Mouse (Mus musculus): Measurements from ENCODE around the gene Kif5c. TPM values are rescaled to one million over a fixed set of nuclear protein-coding genes. Genes with fewer than 3 reads are reported as not detected.

Kif5c gene
- polyA plus RNA-seq, 1 experiment from 2014 or later = 183 TPM

GRCm38 (mm10) chr2:49655195-49655873 is 36.2 kb downstream of the Kif5c start:
- no peaks in the 10 kb centered on the region for H3K27me3 ChIP-seq
- peak overlapping the region; percentile 78 for H3K27ac ChIP-seq
- ATAC-seq = peak; percentile 68
- no peaks in the 10 kb centered on the region for H3K9me3 ChIP-seq
- no peak overlapping the region for H3K4me3 ChIP-seq (replicated peaks)
- peaks cover 7% of the 10 kb centered on the region; the same call in 1 of the 2 replicates for H3K36me3 ChIP-seq
- H3K4me1 ChIP-seq (replicated peaks) = peaks cover 70% of the 10 kb centered on the region
- no peak overlapping the region; the same call in 1 of the 2 replicates for H3K9ac ChIP-seq (replicated peaks)
- peak overlapping the region; percentile 15; the same call in 1 of the 2 replicates for H3K4me2 ChIP-seq (replicated peaks)
- WGBS = 37% methylated on average over 11 of the region's 11 CpGs

DNA sequence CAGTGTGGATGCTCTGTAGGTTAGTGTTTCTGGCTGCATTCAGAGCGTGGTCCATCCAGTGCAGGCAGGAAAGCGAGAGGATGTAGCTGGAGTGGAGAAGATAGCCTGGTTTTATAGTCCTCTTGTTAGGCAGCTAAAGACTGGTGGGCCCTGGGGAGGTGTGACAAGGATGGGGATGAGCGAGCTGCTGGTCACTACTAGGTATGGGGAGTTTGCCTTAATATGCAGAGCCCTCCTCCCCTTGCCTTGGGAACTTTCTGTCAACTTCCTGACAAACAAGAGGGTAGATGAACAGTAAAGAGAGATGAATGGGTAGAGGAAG is 36.7 kb downstream of the Kif5c start:
- Histone ChIP-seq H3K4me3 (replicated peaks) (no peak overlapping the region), H3K36me3 (peaks cover 7% of the 10 kb centered on the region; the same call in 1 of the 2 replicates), H3K27me3 (no peaks in the 10 kb centered on the region), H3K27ac (peak overlapping the region; percentile 78), H3K4me1 (replicated peaks) (peaks cover 75% of the 10 kb centered on the region), H3K9me3 (no peaks in the 10 kb centered on the region), H3K4me2 (replicated peaks) (peak overlapping the region; percentile 15; the same call in 1 of the 2 replicates), H3K9ac (replicated peaks) (no peak overlapping the region; the same call in 1 of the 2 replicates)
- no peak for ATAC-seq
- WGBS = 76% methylated on average over 3 of the region's 3 CpGs

DNA sequence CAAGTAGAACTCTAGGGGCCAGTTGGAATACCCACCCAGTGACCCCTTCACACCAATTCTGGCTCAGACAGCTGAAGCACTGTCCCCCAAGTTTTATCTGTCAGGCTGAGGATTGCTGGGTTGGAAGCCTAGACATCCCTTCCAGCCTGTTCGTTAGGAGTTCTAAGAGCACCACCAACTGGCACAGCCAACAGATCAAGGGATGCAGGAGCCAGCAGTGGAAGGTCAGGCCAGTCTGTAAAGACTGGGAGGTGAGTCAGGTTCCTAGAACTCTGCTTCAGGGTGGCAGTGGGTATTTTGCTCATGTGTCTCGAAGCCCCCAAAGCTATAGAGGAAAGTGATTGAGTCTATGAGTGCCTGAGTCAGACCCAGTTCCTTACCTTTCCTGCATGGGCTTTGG is 37.9 kb downstream of the Kif5c start:
- Histone ChIP-seq H3K4me3 (replicated peaks) (no peak overlapping the region), H3K4me2 (replicated peaks) (no peak overlapping the region), H3K27ac (no peak overlapping the region), H3K4me1 (replicated peaks) (peaks cover 78% of the 10 kb centered on the region), H3K9ac (replicated peaks) (no peak overlapping the region), H3K9me3 (no peaks in the 10 kb centered on the region), H3K27me3 (no peaks in the 10 kb centered on the region), H3K36me3 (peaks cover 7% of the 10 kb centered on the region; the same call in 1 of the 2 replicates)
- WGBS = 98% methylated on average over 2 of the region's 2 CpGs
- no peak for ATAC-seq

DNA sequence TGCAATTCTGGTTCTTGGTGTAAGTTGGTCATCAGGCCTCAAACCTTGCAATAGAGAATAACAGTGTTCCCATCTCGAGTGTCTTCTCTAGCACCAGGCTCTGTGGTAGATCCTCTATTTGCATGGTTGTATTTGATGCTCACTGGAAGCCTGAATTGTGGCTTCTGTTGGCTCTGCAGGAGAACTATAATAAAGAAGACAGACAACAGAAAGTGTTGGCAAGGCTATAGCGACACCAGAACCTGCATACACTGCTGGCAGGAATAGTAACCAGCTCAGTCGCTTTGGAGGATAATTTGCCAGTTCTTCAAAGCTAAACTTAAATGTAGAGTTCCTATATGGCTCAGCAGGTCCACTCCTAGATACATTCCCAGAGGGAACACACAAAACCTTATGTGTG is 38.6 kb downstream of the Kif5c start:
- Histone ChIP-seq H3K36me3 (no peaks in the 10 kb centered on the region), H3K27me3 (no peaks in the 10 kb centered on the region), H3K4me3 (replicated peaks) (no peak overlapping the region), H3K4me1 (replicated peaks) (peaks cover 76% of the 10 kb centered on the region), H3K9me3 (no peaks in the 10 kb centered on the region), H3K4me2 (replicated peaks) (no peak overlapping the region), H3K9ac (replicated peaks) (no peak overlapping the region), H3K27ac (no peak overlapping the region)
- WGBS = 84% methylated on average over 3 of the region's 3 CpGs
- no peak for ATAC-seq

GRCm38 (mm10) chr2:49658988-49659387 is 39.9 kb downstream of the Kif5c start:
- H3K9ac ChIP-seq (replicated peaks) = no peak overlapping the region
- no peaks in the 10 kb centered on the region for H3K36me3 ChIP-seq
- no peaks in the 10 kb centered on the region for H3K9me3 ChIP-seq
- H3K4me1 ChIP-seq (replicated peaks) = peaks cover 73% of the 10 kb centered on the region
- H3K27ac ChIP-seq = no peak overlapping the region
- WGBS = 78% methylated on average over 4 of the region's 4 CpGs
- H3K4me3 ChIP-seq (replicated peaks) = no peak overlapping the region
- no peaks in the 10 kb centered on the region for H3K27me3 ChIP-seq
- ATAC-seq = no peak
- H3K4me2 ChIP-seq (replicated peaks) = no peak overlapping the region

GRCm38 (mm10) chr2:49659964-49660363 is 40.9 kb downstream of the Kif5c start:
- WGBS = 42% methylated on average over 8 of the region's 8 CpGs
- Histone ChIP-seq H3K27ac (peak overlapping the region; percentile 32; the same call in 1 of the 2 replicates), H3K4me1 (replicated peaks) (peaks cover 63% of the 10 kb centered on the region), H3K27me3 (no peaks in the 10 kb centered on the region), H3K36me3 (no peaks in the 10 kb centered on the region), H3K9me3 (no peaks in the 10 kb centered on the region), H3K4me3 (replicated peaks) (no peak overlapping the region), H3K4me2 (replicated peaks) (no peak overlapping the region), H3K9ac (replicated peaks) (no peak overlapping the region)
- ATAC-seq = no peak

DNA sequence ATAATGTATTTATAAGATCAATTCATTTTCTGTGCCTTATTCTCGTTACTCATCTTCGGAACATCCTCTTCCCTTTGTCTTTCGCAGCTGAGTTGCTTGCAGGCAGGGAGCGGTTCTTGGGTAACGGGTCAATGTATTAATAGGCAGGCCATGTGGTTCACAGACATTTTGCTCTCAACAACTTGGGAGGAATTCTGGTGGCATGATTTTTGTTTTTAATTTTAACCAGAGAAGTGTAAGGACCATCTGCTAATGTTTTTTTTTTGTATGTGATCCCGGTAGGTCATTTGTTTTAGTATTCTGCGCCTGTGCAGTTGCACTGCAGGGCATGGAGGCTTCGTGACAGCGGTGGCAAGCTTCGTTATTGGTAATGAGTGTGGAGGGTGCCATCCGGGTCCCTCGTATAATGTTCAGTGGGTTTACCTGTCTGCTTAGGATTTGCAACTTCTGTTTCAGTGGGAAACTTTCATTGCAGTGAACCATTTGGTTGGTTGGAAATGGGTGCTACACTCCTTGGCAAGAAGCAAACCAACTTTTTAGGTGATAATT is 41.4 kb downstream of the Kif5c start:
- 75% methylated on average over 12 of the region's 12 CpGs for WGBS
- no peak overlapping the region for H3K9ac ChIP-seq (replicated peaks)
- H3K4me3 ChIP-seq (replicated peaks) = no peak overlapping the region
- H3K36me3 ChIP-seq = no peaks in the 10 kb centered on the region
- H3K4me2 ChIP-seq (replicated peaks) = no peak overlapping the region
- H3K9me3 ChIP-seq = no peaks in the 10 kb centered on the region
- no peaks in the 10 kb centered on the region for H3K27me3 ChIP-seq
- peaks cover 58% of the 10 kb centered on the region for H3K4me1 ChIP-seq (replicated peaks)
- no peak for ATAC-seq
- H3K27ac ChIP-seq = peak overlapping the region; percentile 32; the same call in 1 of the 2 replicates

- H3K9ac ChIP-seq (replicated peaks) = no peak overlapping the region
- peaks cover 49% of the 10 kb centered on the region for H3K4me1 ChIP-seq (replicated peaks)
- no peak overlapping the region for H3K4me2 ChIP-seq (replicated peaks)
- no peaks in the 10 kb centered on the region for H3K27me3 ChIP-seq
- no peaks in the 10 kb centered on the region for H3K9me3 ChIP-seq
- ATAC-seq = 0 out of 2 replicates have a peak, but pooled peaks have one; percentile 34
- H3K36me3 ChIP-seq = no peaks in the 10 kb centered on the region
- no peak overlapping the region for H3K27ac ChIP-seq
- H3K4me3 ChIP-seq (replicated peaks) = no peak overlapping the region
Measured at GRCm38 (mm10) chr2:49661348-49661747, 42.2 kb downstream of the Kif5c start.

- Histone ChIP-seq H3K4me3 (replicated peaks) (no peak overlapping the region), H3K36me3 (no peaks in the 10 kb centered on the region), H3K9me3 (no peaks in the 10 kb centered on the region), H3K4me1 (replicated peaks) (peaks cover 44% of the 10 kb centered on the region), H3K9ac (replicated peaks) (no peak overlapping the region), H3K4me2 (replicated peaks) (no peak overlapping the region), H3K27me3 (no peaks in the 10 kb centered on the region), H3K27ac (no peak overlapping the region)
- WGBS = 93% methylated on average over 3 of the region's 3 CpGs
- ATAC-seq = no peak
Measured at GRCm38 (mm10) chr2:49661872-49662271, 42.8 kb downstream of the Kif5c start.

GRCm38 (mm10) chr2:49671753-49672500 is 52.8 kb downstream of the Kif5c start:
- peak; percentile 67 for ATAC-seq
- H3K27ac ChIP-seq = peak overlapping the region; percentile 89
- WGBS = 57% methylated on average over 12 of the region's 12 CpGs
- 0 out of 2 replicates have a peak overlapping the region, but pooled peaks have one; percentile 7 for H3K4me2 ChIP-seq (replicated peaks)
- peaks cover 69% of the 10 kb centered on the region for H3K4me1 ChIP-seq (replicated peaks)
- no peaks in the 10 kb centered on the region for H3K9me3 ChIP-seq
- H3K4me3 ChIP-seq (replicated peaks) = no peak overlapping the region
- 0 out of 2 replicates have a peak, but pooled peaks cover 3% of the 10 kb centered on the region for H3K36me3 ChIP-seq
- H3K9ac ChIP-seq (replicated peaks) = peak overlapping the region; percentile 21; the same call in 1 of the 2 replicates
- no peaks in the 10 kb centered on the region for H3K27me3 ChIP-seq

GRCm38 (mm10) chr2:49672501-49672874 is 53.4 kb downstream of the Kif5c start:
- WGBS = 34% methylated on average over 7 of the region's 7 CpGs
- peak overlapping the region; percentile 89 for H3K27ac ChIP-seq
- 0 out of 2 replicates have a peak overlapping the region, but pooled peaks have one; percentile 7 for H3K4me2 ChIP-seq (replicated peaks)
- peak overlapping the region; percentile 21; the same call in 1 of the 2 replicates for H3K9ac ChIP-seq (replicated peaks)
- peak; percentile 73 for ATAC-seq
- H3K4me3 ChIP-seq (replicated peaks) = no peak overlapping the region
- 0 out of 2 replicates have a peak, but pooled peaks cover 5% of the 10 kb centered on the region for H3K36me3 ChIP-seq
- H3K27me3 ChIP-seq = no peaks in the 10 kb centered on the region
- H3K9me3 ChIP-seq = no peaks in the 10 kb centered on the region
- peaks cover 73% of the 10 kb centered on the region for H3K4me1 ChIP-seq (replicated peaks)

DNA sequence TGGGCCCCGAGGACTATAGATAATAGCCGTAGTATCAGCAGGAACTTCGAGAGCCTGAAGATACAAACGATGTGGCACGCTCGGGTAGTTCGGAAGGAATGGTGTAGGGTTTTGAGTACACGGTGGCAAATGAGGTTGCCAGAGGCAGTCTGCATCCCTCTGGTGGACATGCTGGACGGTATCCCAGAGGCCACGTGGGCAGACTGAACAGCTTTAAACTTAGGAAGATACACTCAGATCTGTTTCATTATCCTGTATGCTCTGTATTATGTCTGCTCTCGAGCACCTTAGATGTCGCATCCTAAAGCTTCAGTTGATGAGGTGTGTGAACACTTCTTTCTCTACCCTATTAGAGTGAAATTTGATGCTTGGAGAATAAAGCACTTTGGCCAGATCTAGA is 56.9 kb downstream of the Kif5c start:
- Histone ChIP-seq H3K9me3 (no peaks in the 10 kb centered on the region), H3K4me2 (replicated peaks) (no peak overlapping the region), H3K27ac (no peak overlapping the region), H3K4me1 (replicated peaks) (peaks cover 89% of the 10 kb centered on the region), H3K4me3 (replicated peaks) (no peak overlapping the region), H3K9ac (replicated peaks) (no peak overlapping the region), H3K27me3 (no peaks in the 10 kb centered on the region), H3K36me3 (peaks cover 9% of the 10 kb centered on the region)
- WGBS = 85% methylated on average over 12 of the region's 12 CpGs
- ATAC-seq = no peak

Measured in midbrain, embryonic 13.5 days (tissue).